Mouse (Mus musculus) small intestine, adult 2 months (tissue): ENCODE results near the gene Stx8. TPM values are rescaled to one million over a fixed set of nuclear protein-coding genes. Genes with fewer than 3 reads are reported as not detected.

ENCODE experiments used
- H3K27ac ChIP-seq: fragments of 200-500 bp; 2 replicates; pipeline ENCODE4 v1.5.1; 2012; ENCODE audit warnings: low read depth, low read length, control low read depth, inconsistent platforms; ENCODE audit not compliant: insufficient read depth
- H3K27me3 ChIP-seq: fragments of 200-500 bp; 2 replicates; pipeline ENCODE4 v1.6.1; 2012; ENCODE audit warnings: mild to moderate bottlenecking, moderate library complexity, low read length, inconsistent platforms; ENCODE audit not compliant: control insufficient read depth, insufficient read depth
- H3K36me3 ChIP-seq: fragments of 200-500 bp; 2 replicates; pipeline ENCODE4 v1.6.1; 2012; ENCODE audit warnings: mild to moderate bottlenecking, low read length, control low read depth, inconsistent platforms; ENCODE audit not compliant: control insufficient read depth, insufficient read depth
- H3K4me1 ChIP-seq: fragments of 200-500 bp; 2 replicates; pipeline ENCODE4 v1.6.1; 2012; ENCODE audit warnings: low read length, inconsistent platforms, mixed read lengths; ENCODE audit not compliant: control insufficient read depth, insufficient read depth, insufficient read length
- H3K4me3 ChIP-seq: fragments of 200-500 bp; 2 replicates; pipeline ENCODE4 v1.5.1; 2012; ENCODE audit warnings: low read depth, mild to moderate bottlenecking, control low read depth, inconsistent platforms, low read length, moderate library complexity
- CTCF ChIP-seq: fragments of 200-500 bp; IDR thresholded peaks from 2 replicates; pipeline ENCODE4 v1.5.1; 2012; ENCODE audit warnings: low read depth, mild to moderate bottlenecking, control low read depth, inconsistent platforms, low read length, moderate library complexity, mixed read lengths; ENCODE audit not compliant: insufficient replicate concordance, insufficient read length; ENCODE audit errors: extremely low read depth
- POLR2A ChIP-seq: fragments of 200-500 bp; IDR thresholded peaks from 2 replicates; pipeline ENCODE4 v1.6.1; 2012; ENCODE audit warnings: low read depth, mild to moderate bottlenecking, control low read depth, inconsistent platforms, low read length, moderate library complexity
- WGBS: fragments of 180-500 bp; shearing (Covaris S2); methylation state at CpG from one replicate; pipeline ENCODE4 v1.1.7; 2018; 5-methylcytosine and 5-hydroxymethylcytosine counted together
- polyA plus RNA-seq: library from polyadenylated mRNA; depleted of rRNA; stranded (reverse); fragments of >200 nt; gene quantifications from 2 replicates; pipeline ENCODE4 v1.2.3, GENCODE M21; 2012

Stx8 gene
- polyA plus RNA-seq, 1 experiment, result 2.4 TPM

GRCm38 (mm10) chr11:68214496-68215205, 248.7 kb downstream of the Stx8 start:
- 80% methylated on average over 9 of the region's 9 CpGs for WGBS
- no peak overlapping the region for H3K27ac ChIP-seq
- H3K4me1 ChIP-seq, result peaks cover 9% of the 10 kb centered on the region
- H3K4me3 ChIP-seq, result no peak overlapping the region
- no peaks in the 10 kb centered on the region for H3K36me3 ChIP-seq
- no peaks in the 10 kb centered on the region for H3K27me3 ChIP-seq
- TF ChIP-seq POLR2A (no peak), CTCF (no peak)

GRCm38 (mm10) chr11:68215206-68215912, 249.4 kb downstream of the Stx8 start:
- Histone ChIP-seq H3K4me1 (peaks cover 9% of the 10 kb centered on the region), H3K27ac (peak overlapping the region; percentile 11; the same call in 1 of the 2 replicates), H3K36me3 (no peaks in the 10 kb centered on the region), H3K4me3 (no peak overlapping the region), H3K27me3 (no peaks in the 10 kb centered on the region)
- 52% methylated on average over 6 of the region's 6 CpGs for WGBS
- TF ChIP-seq POLR2A (no peak), CTCF (no peak)

- 61% methylated on average over 11 of the region's 11 CpGs for WGBS
- no peaks in the 10 kb centered on the region for H3K36me3 ChIP-seq
- H3K4me3 ChIP-seq, result no peak overlapping the region
- H3K27ac ChIP-seq, result peak overlapping the region; percentile 11; the same call in 1 of the 2 replicates
- H3K4me1 ChIP-seq, result peaks cover 9% of the 10 kb centered on the region
- H3K27me3 ChIP-seq, result no peaks in the 10 kb centered on the region
- TF ChIP-seq POLR2A, result no peak
- no peak for TF ChIP-seq CTCF
Measured at GRCm38 (mm10) chr11:68216041-68216440, 250.0 kb downstream of the Stx8 start.

GRCm38 (mm10) chr11:68220733-68221132, 254.7 kb downstream of the Stx8 start:
- H3K27ac ChIP-seq, result no peak overlapping the region
- TF ChIP-seq CTCF (no peak), POLR2A (no peak)
- WGBS, result 92% methylated on average over 4 of the region's 4 CpGs
- no peaks in the 10 kb centered on the region for H3K27me3 ChIP-seq
- H3K4me3 ChIP-seq, result no peak overlapping the region
- H3K36me3 ChIP-seq, result 0 out of 2 replicates have a peak, but pooled peaks cover under 1% of the 10 kb centered on the region
- peaks cover 4% of the 10 kb centered on the region for H3K4me1 ChIP-seq

- TF ChIP-seq POLR2A (no peak), CTCF (no peak)
- Histone ChIP-seq H3K4me3 (no peak overlapping the region), H3K36me3 (0 out of 2 replicates have a peak, but pooled peaks cover 2% of the 10 kb centered on the region), H3K4me1 (no peaks in the 10 kb centered on the region), H3K27ac (no peak overlapping the region), H3K27me3 (no peaks in the 10 kb centered on the region)
- WGBS, result 78% methylated on average over 7 of the region's 7 CpGs
Measured at GRCm38 (mm10) chr11:68222209-68222608, 256.2 kb downstream of the Stx8 start.

- Histone ChIP-seq H3K4me3 (no peak overlapping the region), H3K27ac (no peak overlapping the region), H3K27me3 (no peaks in the 10 kb centered on the region), H3K4me1 (no peaks in the 10 kb centered on the region), H3K36me3 (0 out of 2 replicates have a peak, but pooled peaks cover 2% of the 10 kb centered on the region)
- 49% methylated on average over 13 of the region's 13 CpGs for WGBS
- no peak for TF ChIP-seq CTCF
- TF ChIP-seq POLR2A, result no peak
Measured at GRCm38 (mm10) chr11:68223143-68223542, 257.1 kb downstream of the Stx8 start.

GRCm38 (mm10) chr11:68226654-68227057, 260.7 kb downstream of the Stx8 start:
- Histone ChIP-seq H3K4me3 (no peak overlapping the region), H3K36me3 (0 out of 2 replicates have a peak, but pooled peaks cover 2% of the 10 kb centered on the region), H3K27ac (no peak overlapping the region), H3K4me1 (no peaks in the 10 kb centered on the region), H3K27me3 (no peaks in the 10 kb centered on the region)
- no peak for TF ChIP-seq CTCF
- TF ChIP-seq POLR2A, result no peak
- 93% methylated on average over 5 of the region's 5 CpGs for WGBS
